Mouse (Mus musculus) midbrain, embryonic 11.5 days (tissue): Measurements from ENCODE around the gene Zfp148. TPM values are rescaled to one million over a fixed set of nuclear protein-coding genes. Genes with fewer than 3 reads are reported as not detected.

ENCODE experiments used
- ATAC-seq: fragments of 200-750 bp; cut with Nextera tagmentation; 2 replicates; pipeline ENCODE4 v1.8.0; 2017; ENCODE audit warnings: moderate TSS enrichment, moderate library complexity; ENCODE audit not compliant: low FRiP score
- DNase-seq: peaks from one replicate; pipeline ENCODE4 v3.0.0; 2015; ENCODE audit warnings: low spot score; ENCODE audit errors: missing footprints
- H3K27ac ChIP-seq: fragments of 300-500 bp; sonication (generic); 2 replicates; pipeline ENCODE4 v1.5.1; 2014; ENCODE audit warnings: low read depth, low read length
- H3K27me3 ChIP-seq: fragments of 300-500 bp; sonication (generic); 2 replicates; pipeline ENCODE4 v1.6.1; 2014; ENCODE audit warnings: mild to moderate bottlenecking, low read length, moderate library complexity, mixed read lengths; ENCODE audit not compliant: control insufficient read depth, insufficient read depth
- H3K36me3 ChIP-seq: fragments of 300-500 bp; sonication (generic); 2 replicates; pipeline ENCODE4 v1.6.1; 2014; ENCODE audit warnings: mild to moderate bottlenecking, low read length, moderate library complexity, mixed read lengths; ENCODE audit not compliant: control insufficient read depth, insufficient read depth
- H3K4me1 ChIP-seq: fragments of 300-500 bp; sonication (generic); 2 replicates; pipeline ENCODE4 v1.6.1; 2014; ENCODE audit warnings: low read length; ENCODE audit not compliant: control insufficient read depth, insufficient read depth
- H3K4me2 ChIP-seq: fragments of 300-500 bp; sonication (generic); 2 replicates; pipeline ENCODE4 v1.6.1; 2014; ENCODE audit warnings: mild to moderate bottlenecking, moderate library complexity
- H3K4me3 ChIP-seq: fragments of 300-500 bp; sonication (generic); 2 replicates; pipeline ENCODE4 v1.5.1; 2014; ENCODE audit warnings: low read depth, low read length
- H3K9ac ChIP-seq: fragments of 300-500 bp; sonication (generic); 2 replicates; pipeline ENCODE4 v1.6.1; 2014; ENCODE audit warnings: low read length
- H3K9me3 ChIP-seq: fragments of 300-500 bp; sonication (generic); 2 replicates; pipeline ENCODE4 v1.6.1; 2016; ENCODE audit warnings: low read length; ENCODE audit not compliant: control insufficient read depth
- WGBS: fragments of 180-500 bp; shearing (Covaris S2); extraction: QIAGEN DNeasy Blood & Tissue Kit; methylation state at CpG from one replicate; pipeline ENCODE4 v1.1.7; 2014; 5-methylcytosine and 5-hydroxymethylcytosine counted together
- polyA plus RNA-seq: library from polyadenylated mRNA; unstranded; fragments of >200 nt; fragmentation: Nextera tagmentation; extraction: Ambion mirVana; gene quantifications from 2 replicates; pipeline ENCODE4 v1.2.1, GENCODE M21; 2014

Zfp148 gene
- polyA plus RNA-seq, 1 experiment from 2014 or later: 49.1 TPM

DNA sequence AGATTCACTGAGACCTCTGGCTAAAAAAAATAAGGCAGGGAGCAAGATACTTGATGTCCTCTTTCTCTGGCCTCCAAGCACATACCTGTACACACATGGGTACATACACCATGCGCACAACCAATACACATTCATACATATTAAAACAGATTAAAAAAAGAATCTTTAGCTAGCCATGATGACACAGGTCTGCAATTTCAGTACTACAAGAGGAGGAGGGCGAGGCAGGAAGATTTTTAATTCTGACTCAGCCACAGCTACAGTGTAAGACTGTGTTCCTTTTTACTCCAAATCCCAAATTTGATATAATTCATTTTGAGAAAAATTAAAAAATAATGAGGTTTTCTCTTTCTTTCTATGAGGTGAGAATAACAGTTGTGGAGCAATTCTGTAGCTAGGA is 6.8 kb downstream of the Zfp148 start:
- Histone ChIP-seq H3K36me3 (no peaks in the 10 kb centered on the region), H3K27ac (no peak overlapping the region), H3K27me3 (no peaks in the 10 kb centered on the region), H3K4me2 (no peak overlapping the region), H3K4me3 (no peak overlapping the region), H3K9ac (no peak overlapping the region), H3K9me3 (no peaks in the 10 kb centered on the region), H3K4me1 (peaks cover 3% of the 10 kb centered on the region; the same call in 1 of the 2 replicates)
- DNase-seq (no peak), ATAC-seq (no peak)
- 97% methylated on average over 2 of the region's 2 CpGs for WGBS

DNA sequence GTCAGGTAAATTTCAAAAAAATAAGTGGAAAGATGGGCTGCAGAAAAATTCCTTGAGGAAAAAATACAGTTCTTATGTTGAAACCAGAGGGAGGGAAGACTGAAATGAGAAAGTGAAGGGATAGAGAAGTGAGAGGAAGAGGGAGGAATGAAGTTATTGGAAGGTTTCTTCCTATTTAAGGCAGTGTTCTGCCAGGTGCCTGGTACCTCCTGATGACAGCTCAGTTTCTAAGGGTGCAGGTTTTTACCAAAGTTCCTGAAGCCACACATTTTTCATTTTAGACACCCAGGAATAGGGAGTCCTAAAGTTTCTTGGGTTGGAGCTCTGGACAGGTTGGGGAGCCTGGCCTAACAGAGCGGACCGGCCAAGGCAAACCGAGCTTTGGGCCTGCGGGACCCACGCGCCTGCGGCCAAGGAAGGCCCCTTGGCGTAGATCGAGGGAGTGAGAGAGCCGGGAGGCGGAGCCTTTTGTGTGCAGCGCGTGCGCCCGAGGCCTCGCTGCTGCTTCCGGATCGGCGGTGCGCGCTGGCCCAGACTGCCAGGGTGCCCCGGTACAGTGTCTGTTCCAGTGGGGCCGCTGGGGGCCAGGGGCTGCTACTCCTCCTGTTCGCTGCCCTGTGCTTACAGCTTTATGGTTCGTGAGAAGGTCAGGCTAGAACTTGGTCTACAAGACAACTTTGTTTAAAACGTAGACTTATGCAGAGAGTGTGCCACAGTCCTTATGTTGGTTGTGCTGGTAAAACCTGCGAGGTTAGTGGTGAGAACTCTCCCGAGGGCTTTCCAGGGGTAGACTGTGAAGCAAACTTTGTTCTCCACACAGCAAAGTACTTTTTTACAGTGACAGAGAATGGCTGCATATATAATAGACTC is 19.5 kb downstream of the Zfp148 start:
- H3K36me3 ChIP-seq: no peaks in the 10 kb centered on the region
- peak overlapping the region; percentile 35 for H3K4me3 ChIP-seq
- H3K27ac ChIP-seq: no peak overlapping the region
- 2% methylated on average over 28 of the region's 28 CpGs for WGBS
- DNase-seq (peak; percentile 94), ATAC-seq (peak; percentile 82)
- peaks cover 10% of the 10 kb centered on the region for H3K4me1 ChIP-seq
- H3K9me3 ChIP-seq: no peaks in the 10 kb centered on the region
- H3K4me2 ChIP-seq: peak overlapping the region; percentile 75
- no peaks in the 10 kb centered on the region for H3K27me3 ChIP-seq
- peak overlapping the region; percentile 66 for H3K9ac ChIP-seq

DNA sequence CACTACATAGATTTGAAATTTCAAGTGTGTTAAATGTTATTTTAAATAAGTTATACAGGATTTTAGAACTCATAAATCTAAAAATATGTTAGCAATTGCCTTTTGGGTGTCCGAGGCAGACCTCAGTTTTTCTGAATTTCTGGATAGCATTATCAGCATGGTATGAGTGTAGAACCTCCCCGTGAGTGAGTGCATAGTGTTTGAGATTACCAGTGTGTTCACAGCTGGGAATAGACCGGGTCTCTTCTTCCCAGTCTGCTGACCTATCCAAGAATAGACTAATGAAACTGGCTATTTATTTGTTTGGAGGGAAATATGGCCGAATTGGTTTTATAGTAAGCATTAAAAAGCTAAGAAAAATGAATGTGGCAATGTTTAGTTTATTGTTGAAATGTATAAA is 20.3 kb downstream of the Zfp148 start:
- Histone ChIP-seq H3K9me3 (no peaks in the 10 kb centered on the region), H3K9ac (no peak overlapping the region), H3K27me3 (no peaks in the 10 kb centered on the region), H3K4me1 (peaks cover 10% of the 10 kb centered on the region), H3K27ac (no peak overlapping the region), H3K4me2 (no peak overlapping the region), H3K4me3 (no peak overlapping the region), H3K36me3 (no peaks in the 10 kb centered on the region)
- DNase-seq (no peak), ATAC-seq (no peak)
- WGBS: 70% methylated on average over 4 of the region's 4 CpGs

DNA sequence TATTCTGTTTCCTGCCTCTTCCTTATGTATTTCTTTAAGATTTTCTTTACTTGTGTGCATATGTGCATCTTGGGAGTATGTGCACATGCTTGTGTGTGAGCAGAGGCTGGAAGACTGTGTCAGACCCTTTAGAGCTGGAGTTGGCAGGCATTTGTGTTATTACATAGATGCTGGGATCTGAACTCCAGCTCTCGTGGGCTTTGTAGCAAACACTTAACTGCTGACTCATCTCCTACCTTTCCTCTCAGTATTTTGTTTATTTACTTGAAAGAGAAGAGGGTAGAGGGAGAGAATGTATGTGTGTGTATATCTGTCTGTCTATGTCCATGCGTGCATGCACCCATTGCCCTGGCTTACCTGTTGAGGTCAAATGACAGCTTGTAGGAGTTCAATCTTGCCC is 22.6 kb downstream of the Zfp148 start:
- no peak overlapping the region for H3K4me3 ChIP-seq
- H3K9me3 ChIP-seq: no peaks in the 10 kb centered on the region
- no peak overlapping the region for H3K9ac ChIP-seq
- no peaks in the 10 kb centered on the region for H3K36me3 ChIP-seq
- WGBS: 88% methylated on average over 2 of the region's 2 CpGs
- DNase-seq (no peak), ATAC-seq (no peak)
- no peak overlapping the region for H3K4me2 ChIP-seq
- no peaks in the 10 kb centered on the region for H3K27me3 ChIP-seq
- peaks cover 10% of the 10 kb centered on the region for H3K4me1 ChIP-seq
- H3K27ac ChIP-seq: no peak overlapping the region

DNA sequence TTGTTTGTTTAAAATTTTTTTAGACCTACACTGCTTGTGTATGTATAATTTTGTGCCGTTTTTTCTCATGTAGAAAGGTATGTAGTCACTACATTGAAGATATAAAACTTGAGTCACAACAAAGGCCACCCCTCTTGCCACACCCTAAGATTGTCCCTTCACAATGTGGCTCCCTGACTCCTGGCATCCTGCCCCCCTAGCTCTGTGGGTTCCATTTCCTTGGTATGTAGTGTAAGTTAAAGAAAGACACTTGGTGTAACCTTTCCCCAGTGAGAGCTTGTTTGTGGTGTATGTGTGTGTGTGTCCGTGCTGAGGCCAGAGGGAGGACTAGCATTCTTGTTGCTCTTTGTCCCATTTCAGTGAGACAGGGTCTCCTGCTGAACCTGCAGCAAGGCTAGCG is 23.4 kb downstream of the Zfp148 start:
- no peak overlapping the region for H3K27ac ChIP-seq
- WGBS: 86% methylated on average over 3 of the region's 3 CpGs
- no peaks in the 10 kb centered on the region for H3K27me3 ChIP-seq
- H3K4me3 ChIP-seq: no peak overlapping the region
- H3K9ac ChIP-seq: no peak overlapping the region
- ATAC-seq (no peak), DNase-seq (no peak)
- H3K4me2 ChIP-seq: no peak overlapping the region
- no peaks in the 10 kb centered on the region for H3K36me3 ChIP-seq
- no peaks in the 10 kb centered on the region for H3K9me3 ChIP-seq
- H3K4me1 ChIP-seq: peaks cover 10% of the 10 kb centered on the region

DNA sequence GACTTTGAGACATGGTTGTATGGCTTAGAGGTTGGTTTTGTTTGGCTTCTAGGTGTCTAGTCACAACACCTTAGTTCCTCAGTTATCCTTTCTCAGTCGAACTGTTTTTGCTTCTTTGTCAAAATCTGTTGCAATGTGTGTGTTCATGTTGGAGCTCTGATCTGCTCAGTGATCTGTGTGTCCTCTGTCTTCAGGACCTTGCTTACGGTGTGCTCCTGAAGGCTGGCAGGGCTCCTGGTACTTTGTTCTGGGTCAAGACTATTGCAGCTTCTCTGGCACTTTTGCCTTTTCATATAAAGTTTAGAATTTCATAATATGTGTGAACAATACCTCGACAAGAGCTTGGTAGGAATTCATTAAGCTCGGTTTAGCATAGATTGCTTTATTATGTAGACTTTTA is 24.9 kb downstream of the Zfp148 start:
- Histone ChIP-seq H3K4me2 (no peak overlapping the region), H3K27me3 (no peaks in the 10 kb centered on the region), H3K4me3 (no peak overlapping the region), H3K9me3 (no peaks in the 10 kb centered on the region), H3K27ac (no peak overlapping the region), H3K36me3 (no peaks in the 10 kb centered on the region), H3K4me1 (peaks cover 3% of the 10 kb centered on the region), H3K9ac (no peak overlapping the region)
- DNase-seq (no peak), ATAC-seq (no peak)
- WGBS: 82% methylated on average over 4 of the region's 4 CpGs

DNA sequence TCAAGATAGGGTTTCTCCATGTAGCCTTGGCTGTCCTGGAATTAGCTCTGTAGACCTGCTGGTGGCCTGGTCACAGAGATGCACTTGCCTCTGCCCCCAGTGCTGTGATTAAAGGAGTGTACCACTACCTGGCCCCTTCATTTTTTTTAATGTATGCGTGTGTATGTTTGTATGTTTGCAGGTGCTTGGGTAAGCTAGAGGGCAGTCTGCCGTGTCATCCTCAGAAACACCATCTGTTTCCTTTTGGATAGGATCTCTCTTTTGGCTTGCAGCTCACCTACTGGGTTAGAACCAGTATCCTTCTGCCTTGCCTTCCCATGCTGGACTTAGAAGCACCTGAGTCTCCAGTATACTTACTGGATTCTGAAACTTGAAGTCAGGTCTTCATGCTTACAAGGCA is 29.5 kb downstream of the Zfp148 start:
- DNase-seq: no peak
- ATAC-seq: no peak
- Histone ChIP-seq H3K9me3 (no peaks in the 10 kb centered on the region), H3K4me2 (no peak overlapping the region), H3K27me3 (no peaks in the 10 kb centered on the region), H3K9ac (no peak overlapping the region), H3K4me3 (no peak overlapping the region), H3K36me3 (no peaks in the 10 kb centered on the region), H3K27ac (no peak overlapping the region), H3K4me1 (no peaks in the 10 kb centered on the region)
- 80% methylated on average over 2 of the region's 2 CpGs for WGBS

DNA sequence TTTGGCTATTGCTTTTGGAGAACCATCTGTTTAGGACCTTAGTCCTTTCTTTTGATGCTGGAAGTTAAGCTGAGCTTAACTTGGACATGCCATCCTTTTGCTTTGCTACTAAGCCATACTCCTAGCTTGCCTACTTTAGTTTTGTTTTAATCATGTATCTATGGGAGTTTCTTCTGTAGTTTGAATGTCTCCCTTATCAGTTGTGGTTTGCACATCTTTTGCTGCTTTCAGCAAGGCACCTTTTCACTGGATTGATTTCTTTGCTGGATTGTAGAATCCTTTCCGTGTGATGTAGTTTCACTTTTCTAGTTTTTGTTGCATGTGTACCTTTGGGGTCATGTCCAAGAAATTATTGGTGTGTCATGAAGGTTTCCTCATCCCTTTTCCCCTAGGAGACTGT is 30.0 kb downstream of the Zfp148 start:
- no peaks in the 10 kb centered on the region for H3K9me3 ChIP-seq
- H3K36me3 ChIP-seq: no peaks in the 10 kb centered on the region
- no peaks in the 10 kb centered on the region for H3K27me3 ChIP-seq
- H3K4me1 ChIP-seq: no peaks in the 10 kb centered on the region
- ATAC-seq (no peak), DNase-seq (no peak)
- H3K9ac ChIP-seq: no peak overlapping the region
- WGBS: 100% methylated on average over 1 of the region's 1 CpGs
- no peak overlapping the region for H3K27ac ChIP-seq
- no peak overlapping the region for H3K4me3 ChIP-seq
- H3K4me2 ChIP-seq: no peak overlapping the region

DNA sequence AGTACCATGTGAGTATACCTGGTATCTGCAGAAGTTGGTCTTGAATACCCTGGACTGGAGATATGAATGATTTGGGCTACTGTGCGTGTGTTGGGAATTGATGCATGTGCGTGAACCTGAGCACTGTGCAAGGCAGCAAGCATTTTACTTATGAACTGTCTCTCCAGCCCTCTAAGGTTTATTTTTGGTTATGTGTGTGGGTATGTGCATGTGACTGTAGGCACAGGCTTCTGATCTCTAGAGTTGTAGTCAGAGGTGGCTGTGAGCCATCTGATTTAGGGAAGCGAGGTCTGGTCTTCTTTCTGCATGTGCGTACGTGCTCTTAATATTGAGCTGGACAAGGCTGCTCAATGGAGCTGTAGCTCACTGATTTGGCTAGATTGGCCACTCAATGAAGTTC is 33.6 kb downstream of the Zfp148 start:
- H3K9me3 ChIP-seq: no peaks in the 10 kb centered on the region
- no peaks in the 10 kb centered on the region for H3K4me1 ChIP-seq
- WGBS: 94% methylated on average over 5 of the region's 5 CpGs
- no peaks in the 10 kb centered on the region for H3K36me3 ChIP-seq
- H3K9ac ChIP-seq: no peak overlapping the region
- H3K27ac ChIP-seq: no peak overlapping the region
- H3K27me3 ChIP-seq: no peaks in the 10 kb centered on the region
- no peak overlapping the region for H3K4me3 ChIP-seq
- ATAC-seq (no peak), DNase-seq (no peak)
- H3K4me2 ChIP-seq: no peak overlapping the region
